Mouse (Mus musculus) liver, postnatal 0 days (tissue): Measurements from ENCODE around the gene Prpf6.
A peak's percentile ranks its signal among the peaks of the same experiment; 100 is the strongest.

Experiments used
- CTCF ChIP-seq: sonication (generic); IDR thresholded peaks from 2 replicates; pipeline ENCODE4 v1.5.1; 2016; ENCODE audit warnings: antibody characterized with exemption, low read depth
- EP300 ChIP-seq: IDR thresholded peaks from 2 replicates; pipeline ENCODE4 v1.6.1; 2016; ENCODE audit warnings: antibody characterized with exemption, low read depth, mild to moderate bottlenecking

- peak; percentile 82 for TF ChIP-seq CTCF
- TF ChIP-seq EP300 = peak; percentile 20; the same call in 1 of the 2 replicates
These were observed 68.0 kb downstream of the Prpf6 start for GRCm38 (mm10) chr2:181659609-181660055.
